Mouse (Mus musculus) hindbrain, embryonic 11.5 days (tissue): ENCODE measurements at regions not wholly inside any gene's neighbourhood (a gene's known extent, or its start where the extent isn't known, plus 50 kb on each side); places are given as distances from the start of the nearest gene placed in this dataset.

Source experiments
- ATAC-seq: fragments of 200-750 bp; cut with Nextera tagmentation; 2 replicates; pipeline ENCODE4 v1.8.0; 2017; ENCODE audit warnings: mild to moderate bottlenecking, moderate TSS enrichment, moderate library complexity; ENCODE audit not compliant: low FRiP score
- DNase-seq: peaks from one replicate; pipeline ENCODE4 v3.0.0-alpha.2; 2015; ENCODE audit warnings: low spot score
- H3K27ac ChIP-seq: fragments of 300-500 bp; sonication (generic); 2 replicates; pipeline ENCODE4 v1.5.1; 2014; ENCODE audit warnings: mild to moderate bottlenecking, low read depth, low read length
- H3K27me3 ChIP-seq: fragments of 300-500 bp; sonication (generic); 2 replicates; pipeline ENCODE4 v1.6.1; 2014; ENCODE audit warnings: mild to moderate bottlenecking, low read length, moderate library complexity, mixed read lengths; ENCODE audit not compliant: control insufficient read depth, insufficient read depth
- H3K36me3 ChIP-seq: fragments of 300-500 bp; sonication (generic); 2 replicates; pipeline ENCODE4 v1.6.1; 2014; ENCODE audit warnings: mild to moderate bottlenecking, low read length, moderate library complexity, mixed read lengths; ENCODE audit not compliant: control insufficient read depth, insufficient read depth
- H3K4me1 ChIP-seq: fragments of 300-500 bp; sonication (generic); replicated peaks from 2 replicates; pipeline ENCODE4 v1.6.1; 2014; ENCODE audit warnings: low read length, mixed read lengths; ENCODE audit not compliant: control insufficient read depth, insufficient read depth
- H3K4me2 ChIP-seq: fragments of 300-500 bp; sonication (generic); replicated peaks from 2 replicates; pipeline ENCODE4 v1.6.1; 2014; ENCODE audit warnings: mild to moderate bottlenecking, low read depth, low read length
- H3K4me3 ChIP-seq: fragments of 300-500 bp; sonication (generic); 2 replicates; pipeline ENCODE4 v1.5.1; 2014; ENCODE audit warnings: low read depth, low read length
- H3K9ac ChIP-seq: fragments of 300-500 bp; sonication (generic); 2 replicates; pipeline ENCODE4 v1.6.1; 2014; ENCODE audit warnings: low read depth, low read length
- H3K9me3 ChIP-seq: fragments of 300-500 bp; sonication (generic); 2 replicates; pipeline ENCODE4 v1.6.1; 2016; ENCODE audit warnings: low read length; ENCODE audit not compliant: control insufficient read depth
- WGBS: fragments of 180-500 bp; shearing (Covaris S2); extraction: QIAGEN DNeasy Blood & Tissue Kit; methylation state at CpG from one replicate; pipeline ENCODE4 v1.1.7; 2014; 5-methylcytosine and 5-hydroxymethylcytosine counted together

DNA sequence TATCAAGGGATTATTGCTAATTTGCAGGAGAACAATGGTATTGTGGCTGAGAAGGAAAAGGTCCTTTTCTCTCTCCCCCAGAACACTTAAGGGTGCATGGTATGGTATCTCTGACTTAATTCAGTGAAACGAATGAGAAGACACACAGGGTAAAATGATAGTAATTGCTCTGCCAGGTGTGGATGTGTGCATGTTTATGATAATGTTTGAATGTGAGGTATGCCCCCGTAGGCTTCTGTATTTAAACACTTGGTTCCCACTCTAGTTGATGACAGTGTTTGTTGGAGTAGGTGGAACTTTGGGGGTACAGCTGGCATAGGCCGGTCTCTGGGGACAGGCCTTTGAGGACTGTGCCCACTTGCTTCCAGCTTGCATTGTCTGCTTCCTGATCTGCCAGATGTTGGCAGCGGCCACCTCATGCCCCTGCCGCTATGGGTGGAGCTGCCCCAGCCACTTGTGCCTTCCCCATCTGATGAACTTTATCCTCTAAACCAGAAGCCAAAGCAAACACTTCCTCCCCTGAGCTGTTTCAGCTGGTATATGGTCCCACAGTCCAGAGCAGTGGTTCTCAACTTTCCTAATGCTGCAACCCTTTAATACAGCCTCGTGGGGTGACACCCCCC, 53.0 kb upstream of the Egln3 start:
- H3K9ac ChIP-seq: no peak overlapping the region
- no peak overlapping the region for H3K4me3 ChIP-seq
- no peaks in the 10 kb centered on the region for H3K4me1 ChIP-seq
- H3K36me3 ChIP-seq: no peaks in the 10 kb centered on the region
- DNase-seq (no peak), ATAC-seq (no peak)
- no peaks in the 10 kb centered on the region for H3K9me3 ChIP-seq
- no peak overlapping the region for H3K4me2 ChIP-seq
- WGBS: 83% methylated on average over 6 of the region's 6 CpGs
- H3K27ac ChIP-seq: no peak overlapping the region
- no peaks in the 10 kb centered on the region for H3K27me3 ChIP-seq
